Mouse (Mus musculus): ENCODE results near the gene Edc3. TPM values are rescaled to one million over a fixed set of nuclear protein-coding genes. Genes with fewer than 3 reads are reported as not detected.

Gene Edc3
- total RNA-seq, 1 experiment: 10.2 TPM

DNA sequence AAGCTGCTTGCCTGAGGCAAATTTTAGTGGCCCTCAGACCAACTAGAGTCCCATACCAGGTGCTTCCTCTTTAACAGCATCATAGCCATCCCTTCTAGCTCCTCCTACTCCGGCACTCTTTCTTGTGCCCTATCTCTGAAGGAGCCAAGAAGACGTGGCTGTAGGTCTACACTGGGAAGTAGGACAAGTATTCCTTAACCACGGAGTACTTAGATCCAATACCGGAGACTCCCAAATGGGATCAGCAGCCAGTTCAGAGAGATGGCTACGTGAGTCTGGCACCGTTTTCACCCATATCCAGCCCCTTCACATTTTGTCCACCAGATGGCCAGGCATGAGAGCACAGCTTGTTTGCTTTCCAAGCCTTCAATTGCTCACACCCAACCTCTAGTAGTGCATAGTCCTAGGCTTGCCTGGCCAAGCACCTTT is 54.2 kb downstream of the Edc3 start:
- TF ChIP-seq ZC3H11A (IDR thresholded peaks at IDR 0.05; ENCODE audit: borderline replicate concordance, low read depth, low read length) (no peak), ZNF384 (IDR thresholded peaks at IDR 0.05; ENCODE audit: low read depth, low read length) (no peak), MAFK (IDR thresholded peaks at IDR 0.05; ENCODE audit: insufficient read depth, low read depth, low read length) (no peak), HCFC1 (IDR thresholded peaks at IDR 0.05; ENCODE audit: borderline replicate concordance, insufficient read depth, low read length) (no peak), CHD2 (IDR thresholded peaks at IDR 0.05; ENCODE audit: low read depth, low read length) (no peak)
- peaks cover 25% of the 10 kb centered on the region for H3K36me3 ChIP-seq (ENCODE audit: control insufficient read depth, insufficient read depth, low read length, poor library complexity, severe bottlenecking)
- H3K4me1 ChIP-seq (ENCODE audit: control insufficient read depth in 2 of 2, insufficient read depth in 2 of 2, low read length in 2 of 2, poor library complexity in 1 of 2): peaks cover 0 to 12% of the 10 kb centered on the region in 2 experiments; a peak in 3 of 4 replicates
- DNase-seq (ENCODE audit: low read depth, low spot score): no peak
- no peak overlapping the region for H3K4me3 ChIP-seq (ENCODE audit: insufficient read depth in 1 of 2, low read depth in 1 of 2, low read length in 2 of 2, poor library complexity in 1 of 2, severe bottlenecking in 1 of 2)
- no peak overlapping the region for H3K9ac ChIP-seq (ENCODE audit: insufficient read depth, low read depth, low read length, poor library complexity, severe bottlenecking)
- H3K27ac ChIP-seq (ENCODE audit: insufficient read depth, low read depth, low read length, poor library complexity, severe bottlenecking): no peak overlapping the region
- H3K9me3 ChIP-seq (ENCODE audit: control insufficient read depth, insufficient read depth, low read depth, low read length): no peaks in the 10 kb centered on the region
- in situ Hi-C loops (cut with MboI; ENCODE audit: low sequenced_read_pairs in 2 of 2, unreplicated experiment in 2 of 2): no loop called here

DNA sequence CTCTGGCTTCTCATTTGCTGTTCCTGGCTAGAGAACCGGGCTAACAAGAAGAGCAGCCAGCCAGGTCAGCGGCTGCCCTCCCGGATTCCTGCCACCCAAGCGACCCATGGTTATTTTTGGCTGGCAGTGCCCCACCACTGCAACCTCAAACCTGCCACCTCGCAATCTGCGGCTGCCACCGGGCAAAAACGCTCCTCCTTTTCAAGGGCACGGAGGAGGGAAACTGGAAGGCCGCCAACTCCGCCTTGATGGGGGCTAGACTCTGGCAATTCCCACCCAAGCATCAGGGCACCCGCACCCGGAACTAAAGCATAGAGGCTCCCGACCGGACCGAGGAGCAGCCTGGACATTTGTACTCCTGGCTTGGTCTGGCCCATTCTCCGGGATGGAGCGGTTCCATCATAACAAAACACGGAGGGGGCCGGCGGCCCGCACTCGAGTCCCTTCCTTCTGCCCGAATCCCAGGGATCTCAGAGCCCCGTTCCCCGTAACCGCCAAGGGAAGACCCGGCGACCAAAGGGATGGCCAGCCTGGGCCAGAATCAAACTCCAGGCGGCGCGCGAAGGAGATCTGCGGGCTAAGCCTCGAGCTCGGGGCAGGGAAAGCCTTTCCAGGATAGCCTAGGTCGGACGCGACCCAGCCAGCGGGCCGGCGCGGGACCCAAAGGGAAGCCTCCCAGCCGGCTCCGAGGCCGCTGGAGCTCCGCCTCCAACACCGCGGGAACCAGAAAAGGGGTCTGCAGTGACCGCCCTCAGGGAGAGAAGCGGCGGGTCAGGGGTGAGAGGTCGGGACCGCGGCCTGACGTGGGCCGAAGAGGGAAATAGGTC is 56.0 kb downstream of the Edc3 start:
- peak; percentile 48 for DNase-seq (ENCODE audit: low read depth, low spot score)
- TF ChIP-seq MAFK (IDR thresholded peaks at IDR 0.05; ENCODE audit: insufficient read depth, low read depth, low read length): no peak
- no peak for TF ChIP-seq ZC3H11A (IDR thresholded peaks at IDR 0.05; ENCODE audit: borderline replicate concordance, low read depth, low read length)
- TF ChIP-seq CHD2 (IDR thresholded peaks at IDR 0.05; ENCODE audit: low read depth, low read length): no peak
- no peak for TF ChIP-seq ZNF384 (IDR thresholded peaks at IDR 0.05; ENCODE audit: low read depth, low read length)
- TF ChIP-seq HCFC1 (IDR thresholded peaks at IDR 0.05; ENCODE audit: borderline replicate concordance, insufficient read depth, low read length): no peak
- Histone ChIP-seq H3K36me3 (ENCODE audit: control insufficient read depth, insufficient read depth, low read length, poor library complexity, severe bottlenecking) (peaks cover 12% of the 10 kb centered on the region), H3K4me1 (ENCODE audit: control insufficient read depth in 2 of 2, insufficient read depth in 2 of 2, low read length in 2 of 2, poor library complexity in 1 of 2) (peaks cover 0 to 7% of the 10 kb centered on the region in 2 experiments; a peak in 1 of 4 replicates), H3K9ac (ENCODE audit: insufficient read depth, low read depth, low read length, poor library complexity, severe bottlenecking) (peak overlapping the region; percentile 89), H3K27ac (ENCODE audit: insufficient read depth, low read depth, low read length, poor library complexity, severe bottlenecking) (no peak overlapping the region), H3K9me3 (ENCODE audit: control insufficient read depth, insufficient read depth, low read depth, low read length) (no peaks in the 10 kb centered on the region), H3K4me3 (ENCODE audit: insufficient read depth in 1 of 2, low read depth in 1 of 2, low read length in 2 of 2, poor library complexity in 1 of 2, severe bottlenecking in 1 of 2) (peak overlapping the region; percentile 78 to 98)
- in situ Hi-C loops (cut with MboI; ENCODE audit: low sequenced_read_pairs in 2 of 2, unreplicated experiment in 2 of 2): no loop called here

DNA sequence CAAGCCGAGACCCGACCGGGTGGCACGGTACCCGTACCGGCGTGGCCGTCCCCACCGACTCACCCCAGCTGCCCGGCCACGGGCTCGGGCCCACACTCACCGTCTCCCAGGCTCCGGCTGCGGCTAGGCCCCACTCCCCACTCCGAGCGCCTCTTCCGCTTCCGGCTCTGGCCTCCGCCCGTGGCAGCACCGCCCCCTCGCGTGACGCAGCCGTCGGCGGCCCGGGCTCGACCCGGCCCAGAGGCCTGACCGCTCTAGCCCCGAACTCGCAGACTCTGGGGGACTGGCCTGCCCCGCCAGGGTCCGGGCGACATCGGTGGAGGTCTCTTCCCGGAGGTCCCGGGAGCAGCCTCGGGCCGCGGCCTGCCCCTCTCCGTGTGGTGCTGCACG is 56.6 kb downstream of the Edc3 start:
- TF ChIP-seq HCFC1 (IDR thresholded peaks at IDR 0.05; ENCODE audit: borderline replicate concordance, insufficient read depth, low read length): peak; percentile 50; the same call in 1 of the 2 replicates
- TF ChIP-seq ZNF384 (IDR thresholded peaks at IDR 0.05; ENCODE audit: low read depth, low read length): no peak
- no peak overlapping the region for H3K27ac ChIP-seq (ENCODE audit: insufficient read depth, low read depth, low read length, poor library complexity, severe bottlenecking)

DNA sequence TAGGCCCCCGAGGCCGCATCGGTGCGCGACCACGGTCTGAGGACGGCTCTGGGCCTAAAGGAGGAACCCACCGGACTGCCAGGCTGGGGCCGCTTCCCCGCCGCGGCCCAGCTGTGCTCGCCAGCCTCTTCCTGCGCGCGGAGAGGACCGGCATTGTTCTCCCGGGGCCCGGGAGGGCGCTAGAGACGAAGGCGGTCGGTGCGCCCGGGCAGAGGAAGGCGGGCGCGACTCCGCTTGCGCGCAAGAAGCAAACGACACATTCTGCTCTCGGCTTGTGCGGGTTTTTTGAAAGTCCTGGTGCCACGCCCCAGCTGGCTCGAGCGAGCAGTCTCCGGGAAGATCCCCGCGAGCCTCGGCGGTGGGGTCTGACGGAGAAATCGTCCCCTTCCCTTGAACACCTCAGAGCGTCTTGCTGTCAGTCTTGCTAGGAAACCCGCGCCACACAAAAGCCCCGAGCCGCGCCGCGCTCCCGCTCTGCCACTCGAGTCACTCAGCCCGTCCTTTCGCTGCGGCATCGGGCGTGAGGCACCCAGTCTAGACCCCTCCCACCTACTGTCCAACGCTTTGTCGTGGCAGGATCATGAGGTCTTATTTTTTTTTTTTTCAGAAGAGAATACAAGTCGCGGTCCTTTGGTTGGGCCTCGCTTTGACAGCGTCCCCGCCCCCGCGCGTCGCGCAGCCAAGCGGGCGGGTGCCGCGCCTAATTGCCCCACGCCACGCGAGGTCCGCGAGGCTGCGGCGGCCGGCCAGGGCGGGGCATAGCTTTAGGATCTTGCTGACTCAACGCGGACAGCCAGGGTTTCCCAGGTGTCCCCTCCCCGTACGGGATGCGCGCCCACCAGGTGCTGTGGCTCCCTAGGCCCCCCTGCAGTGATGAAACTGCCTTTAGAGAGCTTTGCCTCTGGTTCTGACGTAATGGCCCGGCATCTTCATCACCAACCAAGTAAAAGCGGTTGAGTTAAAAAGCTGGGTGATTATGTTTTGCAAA is 57.3 kb downstream of the Edc3 start, which contains the start of gene Clk3:
Gene Clk3 (minus strand): TSS at position 497 of the 988 bp plus-strand sequence.
- in situ Hi-C loops (cut with MboI; ENCODE audit: low sequenced_read_pairs in 2 of 2, unreplicated experiment in 2 of 2): no loop called here
- no peaks in the 10 kb centered on the region for H3K9me3 ChIP-seq (ENCODE audit: control insufficient read depth, insufficient read depth, low read depth, low read length)
- DNase-seq (ENCODE audit: low read depth, low spot score): no peak
- H3K4me3 ChIP-seq (ENCODE audit: insufficient read depth in 1 of 2, low read depth in 1 of 2, low read length in 2 of 2, poor library complexity in 1 of 2, severe bottlenecking in 1 of 2): peak within 1 kb of the TSS; percentile 78 to 98
- peaks cover 0 to 7% of the 10 kb centered on the region in 2 experiments; a peak in 1 of 4 replicates for H3K4me1 ChIP-seq (ENCODE audit: control insufficient read depth in 2 of 2, insufficient read depth in 2 of 2, low read length in 2 of 2, poor library complexity in 1 of 2)
- H3K9ac ChIP-seq (ENCODE audit: insufficient read depth, low read depth, low read length, poor library complexity, severe bottlenecking): peak within 1 kb of the TSS; percentile 89
- TF ChIP-seq ZNF384 (IDR thresholded peaks at IDR 0.05; ENCODE audit: low read depth, low read length) (peak; percentile 76), ZC3H11A (IDR thresholded peaks at IDR 0.05; ENCODE audit: borderline replicate concordance, low read depth, low read length) (no peak), MAFK (IDR thresholded peaks at IDR 0.05; ENCODE audit: insufficient read depth, low read depth, low read length) (peak; percentile 58; the same call in 1 of the 2 replicates)
- H3K36me3 ChIP-seq (ENCODE audit: control insufficient read depth, insufficient read depth, low read length, poor library complexity, severe bottlenecking): peaks cover 3% of the 10 kb centered on the region
- H3K27ac ChIP-seq (ENCODE audit: insufficient read depth, low read depth, low read length, poor library complexity, severe bottlenecking): no peak within 1 kb of the TSS

More for the DNA sequence above, 56.6 kb downstream of the Edc3 start:
- peaks cover 8% of the 10 kb centered on the region for H3K36me3 ChIP-seq (ENCODE audit: control insufficient read depth, insufficient read depth, low read length, poor library complexity, severe bottlenecking)
- H3K9ac ChIP-seq (ENCODE audit: insufficient read depth, low read depth, low read length, poor library complexity, severe bottlenecking): peak overlapping the region; percentile 89
- H3K4me1 ChIP-seq (ENCODE audit: control insufficient read depth in 2 of 2, insufficient read depth in 2 of 2, low read length in 2 of 2, poor library complexity in 1 of 2): peaks cover 0 to 7% of the 10 kb centered on the region in 2 experiments; a peak in 1 of 4 replicates
- H3K9me3 ChIP-seq (ENCODE audit: control insufficient read depth, insufficient read depth, low read depth, low read length): no peaks in the 10 kb centered on the region
- peak overlapping the region; percentile 78 to 98 for H3K4me3 ChIP-seq (ENCODE audit: insufficient read depth in 1 of 2, low read depth in 1 of 2, low read length in 2 of 2, poor library complexity in 1 of 2, severe bottlenecking in 1 of 2)
- in situ Hi-C loops (cut with MboI; ENCODE audit: low sequenced_read_pairs in 2 of 2, unreplicated experiment in 2 of 2): no loop called here
- DNase-seq (ENCODE audit: low read depth, low spot score): peak; percentile 78

Measured in ES-E14 (cell line).